Mouse (Mus musculus) urinary bladder, postnatal 0 days (tissue): ENCODE results near the gene Tent5b. TPM values are rescaled to one million over a fixed set of nuclear protein-coding genes. Genes with fewer than 3 reads are reported as not detected.

Experiments used
- polyA plus RNA-seq: library from polyadenylated mRNA; unstranded; fragments of >200 nt; fragmentation: Nextera tagmentation; extraction: Ambion mirVana; gene quantifications from 2 replicates; pipeline ENCODE4 v1.2.1, GENCODE M21; 2015

Tent5b gene
- 54.5 and 66.4 TPM in 2 replicates for polyA plus RNA-seq

GRCm38 (mm10) chr4:133479458-133480184 lies at the start of gene Tent5b:
TSS of gene Tent5b (plus strand) at chr4:133480132.

GRCm38 (mm10) chr4:133498160-133498724 lies 18.3 kb downstream of the Tent5b start, which contains the start of gene Trnp1:
TSS of gene Trnp1 (minus strand) at chr4:133498550.

GRCm38 (mm10) chr4:133518601-133519368 lies 38.9 kb downstream of the Tent5b start, which contains the start of gene Kdf1:
TSS of gene Kdf1 (plus strand) at chr4:133518963.

Other genes starting within 250 kb of the Tent5b start
- 11.5 and 13.7 TPM in 2 replicates for gene Map3k6, start 239.3 kb upstream of the Tent5b start, polyA plus RNA-seq
- gene Sytl1, start 217.0 kb upstream of the Tent5b start, polyA plus RNA-seq: 27.1 and 28.4 TPM in 2 replicates
- 62.5 and 67.5 TPM in 2 replicates for gene Tmem222, start 202.3 kb upstream of the Tent5b start, polyA plus RNA-seq
- gene Wdtc1, start 126.7 kb upstream of the Tent5b start, polyA plus RNA-seq: 10.6 and 11.6 TPM in 2 replicates
- 5.8 and 6.5 TPM in 2 replicates for gene Slc9a1, start 110.4 kb upstream of the Tent5b start, polyA plus RNA-seq
- 13.2 and 14.5 TPM in 2 replicates for gene Trnp1, start 18.4 kb downstream of the Tent5b start, polyA plus RNA-seq
- gene Kdf1, start 38.8 kb downstream of the Tent5b start, polyA plus RNA-seq: 12.9 and 13.5 TPM in 2 replicates
- 141 and 148 TPM in 2 replicates for gene Nudc, start 65.9 kb downstream of the Tent5b start, polyA plus RNA-seq
- not detected in 2 replicates for gene Nr0b2, start 73.2 kb downstream of the Tent5b start, polyA plus RNA-seq
- 3.8 and 4.1 TPM in 2 replicates for gene Gpatch3, start 94.6 kb downstream of the Tent5b start, polyA plus RNA-seq
- 10.7 and 10.8 TPM in 2 replicates for gene Gpn2, start 104.2 kb downstream of the Tent5b start, polyA plus RNA-seq
- gene Sfn, start 122.0 kb downstream of the Tent5b start, polyA plus RNA-seq: 321 and 361 TPM in 2 replicates
- gene Zdhhc18, start 170.0 kb downstream of the Tent5b start, polyA plus RNA-seq: 1.8 and 2.5 TPM in 2 replicates
- 16.0 and 16.2 TPM in 2 replicates for gene Pigv, start 192.5 kb downstream of the Tent5b start, polyA plus RNA-seq